20 mouse cellular contexts compared by ENCODE assay signal in genomic region chr12:107888646-107889045, GRCm38 (mm10).
A peak's percentile ranks its signal among the peaks of the same experiment; 100 is the strongest.
DNase-seq lines count a peak whose midpoint lies in the region; ATAC-seq lines count a peak whose summit lies in the region.
"Had no signal": no experiment of that assay in that cellular context is flagged by ENCODE, and none has a peak within 500 bp of the region (broad histone marks: within the 10 kb centered on the region; RNA-seq: fewer than 3 reads in every experiment).

No protein-coding gene starts in this region.

- DNase-seq in forebrain, embryonic 10.5 days (ENCODE audit: extremely low spot score, low spot score): no peak
- DNase-seq in hindbrain, embryonic 10.5 days (ENCODE audit: low spot score): no peak
- DNase-seq in embryonic facial prominence, embryonic 10.5 days (ENCODE audit: low spot score): no peak
- DNase-seq in liver, embryonic 11.5 days (ENCODE audit: low spot score): no peak
- DNase-seq in layer of hippocampus, postnatal 14 days (ENCODE audit: low spot score in 2 of 2): no peak
- DNase-seq: gastrocnemius, postnatal 25 days; heart, postnatal 10 days; kidney, adult 9 months; liver; liver, postnatal 0 days; right cerebral cortex, postnatal 14 days; spleen, adult 18-20 months had no signal

- H3K36me3 ChIP-seq in forebrain, embryonic 10.5 days (replicated peaks): no peaks in the 10 kb centered on the region
- no peaks in the 10 kb centered on the region for H3K36me3 ChIP-seq in forebrain, embryonic 13.5 days (ENCODE audit: poor library complexity, severe bottlenecking)
- no peaks in the 10 kb centered on the region for H3K36me3 ChIP-seq in hindbrain, embryonic 10.5 days
- no peaks in the 10 kb centered on the region for H3K36me3 ChIP-seq in hindbrain, embryonic 16.5 days (ENCODE audit: control insufficient read depth, insufficient read depth, low read length)
- H3K36me3 ChIP-seq in embryonic facial prominence, embryonic 10.5 days (replicated peaks): no peaks in the 10 kb centered on the region
- H3K36me3 ChIP-seq in stomach, embryonic 15.5 days: no peaks in the 10 kb centered on the region
- H3K36me3 ChIP-seq in liver, embryonic 11.5 days (ENCODE audit: control insufficient read depth, insufficient read depth, low read length): no peaks in the 10 kb centered on the region
- H3K36me3 ChIP-seq: G1E; hindbrain, embryonic 13.5 days; midbrain, embryonic 15.5 days; neural tube, embryonic 15.5 days had no signal

- H3K9ac ChIP-seq in forebrain, embryonic 13.5 days: no peak overlapping the region
- H3K9ac ChIP-seq in hindbrain, embryonic 16.5 days (ENCODE audit: low read depth, low read length): no peak overlapping the region
- no peak overlapping the region for H3K9ac ChIP-seq in stomach, embryonic 15.5 days
- H3K9ac ChIP-seq in liver, embryonic 11.5 days (ENCODE audit: low read depth, low read length): no peak overlapping the region
- H3K9ac ChIP-seq: hindbrain, embryonic 13.5 days; liver, postnatal 0 days; midbrain, embryonic 15.5 days; neural tube, embryonic 15.5 days had no signal

- ATAC-seq in forebrain, embryonic 13.5 days: no peak
- ATAC-seq in hindbrain, embryonic 16.5 days: no peak
- ATAC-seq in stomach, embryonic 15.5 days (ENCODE audit: insufficient read depth, low FRiP score, low read depth): no peak
- no peak for ATAC-seq in liver, embryonic 11.5 days (replicated peaks; ENCODE audit: low FRiP score)
- ATAC-seq: liver, postnatal 0 days; midbrain, embryonic 15.5 days had no signal

- no peak overlapping the region for H3K4me3 ChIP-seq in forebrain, embryonic 10.5 days
- H3K4me3 ChIP-seq in forebrain, embryonic 13.5 days: no peak overlapping the region
- H3K4me3 ChIP-seq in hindbrain, embryonic 10.5 days: no peak overlapping the region
- no peak overlapping the region for H3K4me3 ChIP-seq in hindbrain, embryonic 16.5 days (ENCODE audit: low read length)
- H3K4me3 ChIP-seq in embryonic facial prominence, embryonic 10.5 days: no peak overlapping the region
- H3K4me3 ChIP-seq in stomach, embryonic 15.5 days (replicated peaks): no peak overlapping the region
- H3K4me3 ChIP-seq in liver, embryonic 11.5 days (ENCODE audit: low read depth, low read length): no peak overlapping the region
- H3K4me3 ChIP-seq: hindbrain, embryonic 13.5 days; megakaryocyte, embryonic 14.5 days; midbrain, embryonic 15.5 days; neural tube, embryonic 15.5 days had no signal

- H3K4me1 ChIP-seq in forebrain, embryonic 10.5 days: peaks cover 52% of the 10 kb centered on the region
- peaks cover 34% of the 10 kb centered on the region for H3K4me1 ChIP-seq in forebrain, embryonic 13.5 days
- H3K4me1 ChIP-seq in hindbrain, embryonic 10.5 days (replicated peaks): peaks cover 51% of the 10 kb centered on the region
- H3K4me1 ChIP-seq in hindbrain, embryonic 16.5 days (ENCODE audit: control insufficient read depth, insufficient read depth, low read depth, low read length): 0 out of 2 replicates have a peak, but pooled peaks cover 4% of the 10 kb centered on the region
- H3K4me1 ChIP-seq in embryonic facial prominence, embryonic 10.5 days: peaks cover 50% of the 10 kb centered on the region
- H3K4me1 ChIP-seq in stomach, embryonic 15.5 days: peaks cover 3% of the 10 kb centered on the region; the same call in 1 of the 2 replicates
- no peaks in the 10 kb centered on the region for H3K4me1 ChIP-seq in liver, embryonic 11.5 days (replicated peaks; ENCODE audit: control insufficient read depth, insufficient read depth, low read length)
- H3K4me1 ChIP-seq: megakaryocyte, embryonic 14.5 days; midbrain, embryonic 15.5 days; neural tube, embryonic 15.5 days had no signal

- H3K27ac ChIP-seq in forebrain, embryonic 10.5 days: peak overlapping the region; percentile 44
- H3K27ac ChIP-seq in forebrain, embryonic 13.5 days: no peak overlapping the region
- peak overlapping the region; percentile 53; the same call in 1 of the 2 replicates for H3K27ac ChIP-seq in hindbrain, embryonic 10.5 days
- H3K27ac ChIP-seq in hindbrain, embryonic 16.5 days (ENCODE audit: low read depth, low read length): no peak overlapping the region
- H3K27ac ChIP-seq in embryonic facial prominence, embryonic 10.5 days (replicated peaks): peak overlapping the region; percentile 55
- H3K27ac ChIP-seq in stomach, embryonic 15.5 days: peak overlapping the region; percentile 13; the same call in 1 of the 2 replicates
- no peak overlapping the region for H3K27ac ChIP-seq in liver, embryonic 11.5 days (ENCODE audit: low read depth, low read length)
- H3K27ac ChIP-seq: hindbrain, embryonic 13.5 days; midbrain, embryonic 15.5 days; neural tube, embryonic 15.5 days had no signal

- H3K9me3 ChIP-seq in forebrain, embryonic 10.5 days: no peaks in the 10 kb centered on the region
- no peaks in the 10 kb centered on the region for H3K9me3 ChIP-seq in forebrain, embryonic 13.5 days (replicated peaks)
- H3K9me3 ChIP-seq in hindbrain, embryonic 10.5 days: no peaks in the 10 kb centered on the region
- no peaks in the 10 kb centered on the region for H3K9me3 ChIP-seq in hindbrain, embryonic 16.5 days (ENCODE audit: control insufficient read depth, low read length)
- no peaks in the 10 kb centered on the region for H3K9me3 ChIP-seq in embryonic facial prominence, embryonic 10.5 days
- H3K9me3 ChIP-seq in stomach, embryonic 15.5 days: no peaks in the 10 kb centered on the region
- H3K9me3 ChIP-seq in liver, embryonic 11.5 days (ENCODE audit: control insufficient read depth, low read length): no peaks in the 10 kb centered on the region
- H3K9me3 ChIP-seq: hindbrain, embryonic 13.5 days; midbrain, embryonic 15.5 days; neural tube, embryonic 15.5 days had no signal

- no peak overlapping the region for H3K4me2 ChIP-seq in forebrain, embryonic 13.5 days
- no peak overlapping the region for H3K4me2 ChIP-seq in hindbrain, embryonic 16.5 days (ENCODE audit: low read length)
- no peak overlapping the region for H3K4me2 ChIP-seq in stomach, embryonic 15.5 days
- no peak overlapping the region for H3K4me2 ChIP-seq in liver, embryonic 11.5 days
- H3K4me2 ChIP-seq: hindbrain, embryonic 13.5 days; midbrain, embryonic 15.5 days; neural tube, embryonic 15.5 days had no signal

- H3K27me3 ChIP-seq in forebrain, embryonic 10.5 days (ENCODE audit: poor library complexity, severe bottlenecking): peaks cover 20% of the 10 kb centered on the region
- no peaks in the 10 kb centered on the region for H3K27me3 ChIP-seq in forebrain, embryonic 13.5 days
- H3K27me3 ChIP-seq in hindbrain, embryonic 10.5 days (ENCODE audit: insufficient read depth, poor library complexity, severe bottlenecking): peaks cover 20% of the 10 kb centered on the region
- no peaks in the 10 kb centered on the region for H3K27me3 ChIP-seq in hindbrain, embryonic 16.5 days (replicated peaks; ENCODE audit: control insufficient read depth, insufficient read depth, low read length)
- H3K27me3 ChIP-seq in embryonic facial prominence, embryonic 10.5 days (replicated peaks; ENCODE audit: low read depth, poor library complexity, severe bottlenecking): peaks cover 16% of the 10 kb centered on the region; the same call in 1 of the 2 replicates
- H3K27me3 ChIP-seq in stomach, embryonic 15.5 days (replicated peaks): no peaks in the 10 kb centered on the region
- no peaks in the 10 kb centered on the region for H3K27me3 ChIP-seq in liver, embryonic 11.5 days (replicated peaks; ENCODE audit: control insufficient read depth, insufficient read depth, low read length)
- H3K27me3 ChIP-seq: megakaryocyte, embryonic 14.5 days; midbrain, embryonic 15.5 days; neural tube, embryonic 15.5 days had no signal

- WGBS in forebrain, embryonic 10.5 days: 39% methylated on average over 5 of the region's 5 CpGs
- WGBS in forebrain, embryonic 13.5 days: 15% methylated on average over 5 of the region's 5 CpGs
- 28% methylated on average over 5 of the region's 5 CpGs for WGBS in hindbrain, embryonic 10.5 days
- WGBS in hindbrain, embryonic 16.5 days: 29% methylated on average over 5 of the region's 5 CpGs
- WGBS in embryonic facial prominence, embryonic 10.5 days: 50% methylated on average over 5 of the region's 5 CpGs
- 41% methylated on average over 5 of the region's 5 CpGs for WGBS in stomach, embryonic 15.5 days
- 44% methylated on average over 5 of the region's 5 CpGs for WGBS in liver, embryonic 11.5 days

Comparison
In these comparisons a context has a peak if more than half of its experiments do, and no peak if none do; other contexts are left out.
1. H3K27ac ChIP-seq: peak in forebrain, embryonic 10.5 days (single experiment), hindbrain, embryonic 10.5 days (single experiment), embryonic facial prominence, embryonic 10.5 days (single experiment) and stomach, embryonic 15.5 days (single experiment); none in forebrain, embryonic 13.5 days (single experiment), hindbrain, embryonic 16.5 days (single experiment) and liver, embryonic 11.5 days (single experiment).